Mouse (Mus musculus) urinary bladder, postnatal 36 days (tissue): Measurements from ENCODE around the gene Esrrg.

Source experiments
- DNase-seq, 2 experiments: peaks; one replicate each; pipeline ENCODE4 v3.0.0; 2022; ENCODE audit warnings: low spot score in 2 of 2, mixed read lengths in 1 of 2

The Esrrg gene

GRCm38 (mm10) chr1:187608261-187608921, at the start of gene Esrrg:
TSS of gene Esrrg (plus strand) at chr1:187608791.
- DNase-seq, result peak in 1 of 2 experiments; percentile 11

- DNase-seq, result no peak
Observed at GRCm38 (mm10) chr1:187583982-187584381, 24.6 kb upstream of the Esrrg start.

GRCm38 (mm10) chr1:187586541-187587075, 22.0 kb upstream of the Esrrg start:
- DNase-seq, result no peak

DNA sequence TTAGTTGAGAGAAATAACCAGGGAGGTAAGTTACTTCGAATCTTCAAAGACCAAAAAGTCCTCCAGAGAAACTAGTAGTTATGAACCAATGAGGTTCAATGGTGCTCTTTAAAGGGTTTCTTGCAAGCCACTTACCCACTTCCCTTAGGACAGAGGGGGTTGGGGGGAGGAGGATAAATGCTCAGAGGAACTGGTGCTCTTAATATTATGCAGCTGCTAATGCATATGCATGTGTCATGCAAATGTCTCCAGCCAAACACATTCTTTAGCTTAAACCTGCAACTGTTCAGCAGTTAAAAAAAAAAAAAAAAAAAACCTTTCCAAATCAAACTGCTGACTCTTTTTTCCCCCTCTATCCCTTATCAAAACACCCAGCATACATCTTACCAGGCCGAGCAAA, 5.6 kb upstream of the Esrrg start:
- DNase-seq, result no peak

- DNase-seq, result no peak
Observed at GRCm38 (mm10) chr1:187604063-187604484, 4.5 kb upstream of the Esrrg start.

- DNase-seq, result no peak
Observed at GRCm38 (mm10) chr1:187604691-187605310, 3.8 kb upstream of the Esrrg start.

- no peak for DNase-seq
Observed at GRCm38 (mm10) chr1:187605391-187606270, 3.0 kb upstream of the Esrrg start.

DNA sequence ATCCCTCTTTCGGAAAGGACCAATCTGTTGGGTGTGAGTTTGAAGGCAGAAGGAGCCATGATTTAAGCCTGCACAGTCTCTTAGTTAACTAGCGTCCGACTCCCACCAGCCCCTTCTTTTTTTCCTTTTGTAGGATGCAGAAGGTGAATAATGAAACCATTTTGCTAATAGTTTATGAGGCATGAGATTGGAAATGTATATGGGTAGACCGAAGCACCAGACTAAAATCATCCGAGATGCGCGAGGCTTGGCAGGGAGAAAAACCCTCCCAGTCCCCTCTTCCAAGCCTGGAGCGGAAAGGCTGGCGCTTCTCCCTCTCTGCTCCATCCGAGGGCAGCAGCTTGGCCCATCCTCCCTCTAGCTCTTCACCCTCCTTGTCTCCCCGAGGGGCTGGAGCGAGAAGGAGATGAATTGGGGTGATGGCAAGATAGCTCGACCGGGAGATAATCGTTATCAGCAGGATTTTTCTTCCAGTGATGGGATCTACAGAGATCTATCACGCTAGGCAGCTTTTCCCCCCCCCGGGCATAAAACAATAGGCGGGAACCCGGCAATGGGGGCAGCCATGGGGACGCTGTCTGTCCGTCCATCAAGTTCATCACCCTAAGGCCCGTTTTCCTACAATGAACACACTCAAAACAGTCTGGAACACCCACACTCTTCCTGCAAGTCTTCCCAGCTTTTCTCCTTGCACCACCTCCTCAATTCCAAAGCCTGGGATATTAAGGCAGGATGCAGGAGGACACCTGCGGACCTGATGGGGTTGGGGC, 2.1 kb upstream of the Esrrg start:
- DNase-seq, result no peak

GRCm38 (mm10) chr1:187607065-187608047, 1.2 kb upstream of the Esrrg start:
- DNase-seq, result no peak

GRCm38 (mm10) chr1:187609021-187609852, 646 bp downstream of the Esrrg start:
- DNase-seq, result peak; percentile 5 to 6

- DNase-seq, result peak; percentile 5 to 16
Observed at GRCm38 (mm10) chr1:187609853-187610230, 1.3 kb downstream of the Esrrg start.

GRCm38 (mm10) chr1:187610336-187610948, 1.9 kb downstream of the Esrrg start:
- DNase-seq, result no peak

DNA sequence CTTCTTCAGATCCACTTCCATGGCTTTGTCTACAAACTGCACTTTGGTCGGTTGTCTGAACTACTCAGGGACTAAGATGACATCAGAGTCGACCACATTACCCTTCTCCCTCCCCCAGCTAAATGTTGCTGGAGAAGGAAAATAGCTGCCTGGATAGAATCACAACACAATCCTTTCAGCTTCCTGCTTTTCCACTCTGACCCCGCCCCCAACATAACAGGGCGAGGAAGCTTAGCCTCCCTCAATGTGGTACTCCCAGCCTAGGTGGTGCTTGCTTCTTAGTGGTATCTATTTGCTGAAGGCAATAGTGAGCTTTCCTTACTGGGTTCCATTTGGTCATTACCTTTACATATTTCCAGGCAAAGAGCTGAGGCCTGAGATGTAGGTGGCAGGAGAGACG, 3.3 kb downstream of the Esrrg start:
- no peak for DNase-seq

GRCm38 (mm10) chr1:187613277-187613676, 4.7 kb downstream of the Esrrg start:
- no peak for DNase-seq

DNA sequence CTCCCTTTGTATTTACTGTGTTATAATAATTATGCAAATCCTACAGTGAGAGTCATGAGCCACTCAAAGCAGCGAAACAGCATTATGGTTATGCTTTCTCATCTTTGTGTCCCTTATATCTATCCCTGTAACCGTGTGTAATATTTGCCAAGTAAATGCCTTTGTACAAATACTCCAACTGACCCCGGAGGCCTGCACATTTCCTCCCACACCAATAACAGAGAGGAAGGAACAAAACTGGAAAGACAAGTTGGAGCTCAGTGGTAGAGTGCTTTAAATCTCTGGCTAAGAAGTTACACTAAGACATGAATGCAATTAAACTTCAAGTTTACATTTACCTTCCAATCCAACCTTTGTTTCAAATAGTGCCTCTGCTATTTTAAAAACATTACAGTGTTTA, 15.4 kb downstream of the Esrrg start:
- DNase-seq, result peak in 1 of 2 experiments; percentile 6

GRCm38 (mm10) chr1:187630361-187630760, 21.8 kb downstream of the Esrrg start:
- DNase-seq, result no peak

- DNase-seq, result no peak
Observed at GRCm38 (mm10) chr1:187631486-187631885, 22.9 kb downstream of the Esrrg start.

DNA sequence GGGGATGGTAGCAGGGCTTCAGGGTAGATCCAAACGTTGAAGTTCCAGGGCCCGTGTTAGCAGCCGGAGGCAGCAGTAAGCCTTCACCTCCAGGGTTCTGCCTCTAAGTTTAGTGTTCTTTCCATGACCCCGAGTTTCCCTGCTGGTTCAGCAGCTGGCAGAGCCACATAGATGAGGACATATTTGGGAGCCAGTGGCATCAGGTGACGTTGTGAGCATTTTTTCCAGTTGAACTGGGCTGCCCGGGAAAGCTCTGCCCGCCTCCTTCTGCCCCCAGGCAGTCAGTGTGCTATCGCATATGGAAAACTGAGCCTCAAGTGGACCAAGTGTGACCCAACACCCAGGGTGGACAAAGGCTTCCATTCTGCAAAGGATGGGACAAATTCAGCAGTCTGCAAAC, 36.7 kb downstream of the Esrrg start:
- no peak for DNase-seq

- no peak for DNase-seq
Observed at GRCm38 (mm10) chr1:187648551-187648950, 40.0 kb downstream of the Esrrg start.
